Mouse (Mus musculus): Measurements from ENCODE around the gene Scel. TPM values are rescaled to one million over a fixed set of nuclear protein-coding genes. Genes with fewer than 3 reads are reported as not detected.

The Scel gene
- polyA plus RNA-seq, 1 experiment from 2014 or later = 0.69 TPM

- Histone ChIP-seq H3K4me3 (ENCODE audit: low read depth, low read length) (no peak overlapping the region), H3K9me3 (replicated peaks; ENCODE audit: control insufficient read depth, low read length) (no peaks in the 10 kb centered on the region), H3K4me2 (ENCODE audit: low read depth, low read length) (no peak overlapping the region), H3K27me3 (ENCODE audit: control insufficient read depth, insufficient read depth, low read length) (no peaks in the 10 kb centered on the region), H3K36me3 (replicated peaks; ENCODE audit: control insufficient read depth, insufficient read depth, low read depth, low read length) (no peaks in the 10 kb centered on the region), H3K4me1 (ENCODE audit: control insufficient read depth, insufficient read depth, low read length) (no peaks in the 10 kb centered on the region), H3K27ac (replicated peaks; ENCODE audit: low read depth, low read length) (no peak overlapping the region), H3K9ac (replicated peaks; ENCODE audit: low read length) (no peak overlapping the region)
- ATAC-seq (replicated peaks; ENCODE audit: insufficient number of reproducible peaks, low FRiP score, low TSS enrichment, low read depth) (no peak), DNase-seq (ENCODE audit: low spot score) (no peak)
- WGBS = 63% methylated on average over 8 of the region's 8 CpGs
Observed at GRCm38 (mm10) chr14:103498199-103498598, 14.9 kb upstream of the Scel start.

GRCm38 (mm10) chr14:103498613-103499012 lies 14.5 kb upstream of the Scel start:
- no peaks in the 10 kb centered on the region for H3K36me3 ChIP-seq (replicated peaks; ENCODE audit: control insufficient read depth, insufficient read depth, low read depth, low read length)
- no peaks in the 10 kb centered on the region for H3K9me3 ChIP-seq (replicated peaks; ENCODE audit: control insufficient read depth, low read length)
- H3K4me2 ChIP-seq (ENCODE audit: low read depth, low read length) = no peak overlapping the region
- no peak overlapping the region for H3K9ac ChIP-seq (replicated peaks; ENCODE audit: low read length)
- H3K4me1 ChIP-seq (ENCODE audit: control insufficient read depth, insufficient read depth, low read length) = no peaks in the 10 kb centered on the region
- ATAC-seq (replicated peaks; ENCODE audit: insufficient number of reproducible peaks, low FRiP score, low TSS enrichment, low read depth) = no peak
- H3K4me3 ChIP-seq (ENCODE audit: low read depth, low read length) = no peak overlapping the region
- H3K27me3 ChIP-seq (ENCODE audit: control insufficient read depth, insufficient read depth, low read length) = no peaks in the 10 kb centered on the region
- no peak overlapping the region for H3K27ac ChIP-seq (replicated peaks; ENCODE audit: low read depth, low read length)
- WGBS = 77% methylated on average over 5 of the region's 5 CpGs
- no peak for DNase-seq (ENCODE audit: low spot score)

GRCm38 (mm10) chr14:103499060-103499459 lies 14.1 kb upstream of the Scel start:
- no peak overlapping the region for H3K4me2 ChIP-seq (ENCODE audit: low read depth, low read length)
- H3K27ac ChIP-seq (replicated peaks; ENCODE audit: low read depth, low read length) = no peak overlapping the region
- H3K9me3 ChIP-seq (replicated peaks; ENCODE audit: control insufficient read depth, low read length) = no peaks in the 10 kb centered on the region
- H3K27me3 ChIP-seq (ENCODE audit: control insufficient read depth, insufficient read depth, low read length) = no peaks in the 10 kb centered on the region
- H3K4me1 ChIP-seq (ENCODE audit: control insufficient read depth, insufficient read depth, low read length) = no peaks in the 10 kb centered on the region
- H3K4me3 ChIP-seq (ENCODE audit: low read depth, low read length) = no peak overlapping the region
- ATAC-seq (replicated peaks; ENCODE audit: insufficient number of reproducible peaks, low FRiP score, low TSS enrichment, low read depth) (no peak), DNase-seq (ENCODE audit: low spot score) (no peak)
- no peak overlapping the region for H3K9ac ChIP-seq (replicated peaks; ENCODE audit: low read length)
- WGBS = 50% methylated on average over 1 of the region's 1 CpGs
- no peaks in the 10 kb centered on the region for H3K36me3 ChIP-seq (replicated peaks; ENCODE audit: control insufficient read depth, insufficient read depth, low read depth, low read length)

- no peak overlapping the region for H3K9ac ChIP-seq (replicated peaks; ENCODE audit: low read length)
- no peak for ATAC-seq (replicated peaks; ENCODE audit: insufficient number of reproducible peaks, low FRiP score, low TSS enrichment, low read depth)
- no peaks in the 10 kb centered on the region for H3K36me3 ChIP-seq (replicated peaks; ENCODE audit: control insufficient read depth, insufficient read depth, low read depth, low read length)
- no peaks in the 10 kb centered on the region for H3K9me3 ChIP-seq (replicated peaks; ENCODE audit: control insufficient read depth, low read length)
- no peaks in the 10 kb centered on the region for H3K27me3 ChIP-seq (ENCODE audit: control insufficient read depth, insufficient read depth, low read length)
- 34% methylated on average over 7 of the region's 7 CpGs for WGBS
- no peak overlapping the region for H3K4me3 ChIP-seq (ENCODE audit: low read depth, low read length)
- H3K4me2 ChIP-seq (ENCODE audit: low read depth, low read length) = no peak overlapping the region
- no peak for DNase-seq (ENCODE audit: low spot score)
- H3K4me1 ChIP-seq (ENCODE audit: control insufficient read depth, insufficient read depth, low read length) = no peaks in the 10 kb centered on the region
- H3K27ac ChIP-seq (replicated peaks; ENCODE audit: low read depth, low read length) = no peak overlapping the region
Observed at GRCm38 (mm10) chr14:103500309-103500708, 12.8 kb upstream of the Scel start.

- H3K9ac ChIP-seq (replicated peaks; ENCODE audit: low read length) = no peak overlapping the region
- H3K4me2 ChIP-seq (ENCODE audit: low read depth, low read length) = no peak overlapping the region
- no peak overlapping the region for H3K27ac ChIP-seq (replicated peaks; ENCODE audit: low read depth, low read length)
- no peaks in the 10 kb centered on the region for H3K9me3 ChIP-seq (replicated peaks; ENCODE audit: control insufficient read depth, low read length)
- H3K4me3 ChIP-seq (ENCODE audit: low read depth, low read length) = no peak overlapping the region
- no peaks in the 10 kb centered on the region for H3K36me3 ChIP-seq (replicated peaks; ENCODE audit: control insufficient read depth, insufficient read depth, low read depth, low read length)
- no peaks in the 10 kb centered on the region for H3K27me3 ChIP-seq (ENCODE audit: control insufficient read depth, insufficient read depth, low read length)
- ATAC-seq (replicated peaks; ENCODE audit: insufficient number of reproducible peaks, low FRiP score, low TSS enrichment, low read depth) (peak; percentile 52), DNase-seq (ENCODE audit: low spot score) (peak; percentile 40)
- WGBS = 19% methylated on average over 4 of the region's 4 CpGs
- no peaks in the 10 kb centered on the region for H3K4me1 ChIP-seq (ENCODE audit: control insufficient read depth, insufficient read depth, low read length)
Observed at GRCm38 (mm10) chr14:103500941-103501340, 12.2 kb upstream of the Scel start.

- no peak overlapping the region for H3K4me3 ChIP-seq (ENCODE audit: low read depth, low read length)
- DNase-seq (ENCODE audit: low spot score) (no peak), ATAC-seq (replicated peaks; ENCODE audit: insufficient number of reproducible peaks, low FRiP score, low TSS enrichment, low read depth) (no peak)
- H3K9ac ChIP-seq (replicated peaks; ENCODE audit: low read length) = no peak overlapping the region
- no peaks in the 10 kb centered on the region for H3K27me3 ChIP-seq (ENCODE audit: control insufficient read depth, insufficient read depth, low read length)
- no peak overlapping the region for H3K27ac ChIP-seq (replicated peaks; ENCODE audit: low read depth, low read length)
- WGBS = 74% methylated on average over 7 of the region's 7 CpGs
- H3K9me3 ChIP-seq (replicated peaks; ENCODE audit: control insufficient read depth, low read length) = no peaks in the 10 kb centered on the region
- H3K4me2 ChIP-seq (ENCODE audit: low read depth, low read length) = no peak overlapping the region
- H3K36me3 ChIP-seq (replicated peaks; ENCODE audit: control insufficient read depth, insufficient read depth, low read depth, low read length) = no peaks in the 10 kb centered on the region
- no peaks in the 10 kb centered on the region for H3K4me1 ChIP-seq (ENCODE audit: control insufficient read depth, insufficient read depth, low read length)
Observed at GRCm38 (mm10) chr14:103504514-103504913, 8.6 kb upstream of the Scel start.

GRCm38 (mm10) chr14:103509544-103509943 lies 3.6 kb upstream of the Scel start:
- no peaks in the 10 kb centered on the region for H3K27me3 ChIP-seq (ENCODE audit: control insufficient read depth, insufficient read depth, low read length)
- no peak overlapping the region for H3K27ac ChIP-seq (replicated peaks; ENCODE audit: low read depth, low read length)
- no peak overlapping the region for H3K4me3 ChIP-seq (ENCODE audit: low read depth, low read length)
- 96% methylated on average over 8 of the region's 8 CpGs for WGBS
- no peaks in the 10 kb centered on the region for H3K36me3 ChIP-seq (replicated peaks; ENCODE audit: control insufficient read depth, insufficient read depth, low read depth, low read length)
- H3K4me1 ChIP-seq (ENCODE audit: control insufficient read depth, insufficient read depth, low read length) = no peaks in the 10 kb centered on the region
- no peak overlapping the region for H3K9ac ChIP-seq (replicated peaks; ENCODE audit: low read length)
- DNase-seq (ENCODE audit: low spot score) (no peak), ATAC-seq (replicated peaks; ENCODE audit: insufficient number of reproducible peaks, low FRiP score, low TSS enrichment, low read depth) (no peak)
- H3K4me2 ChIP-seq (ENCODE audit: low read depth, low read length) = no peak overlapping the region
- H3K9me3 ChIP-seq (replicated peaks; ENCODE audit: control insufficient read depth, low read length) = no peaks in the 10 kb centered on the region

- H3K9ac ChIP-seq (replicated peaks; ENCODE audit: low read length) = no peak overlapping the region
- ATAC-seq (replicated peaks; ENCODE audit: insufficient number of reproducible peaks, low FRiP score, low TSS enrichment, low read depth) (no peak), DNase-seq (ENCODE audit: low spot score) (no peak)
- no peak overlapping the region for H3K4me3 ChIP-seq (ENCODE audit: low read depth, low read length)
- H3K4me2 ChIP-seq (ENCODE audit: low read depth, low read length) = no peak overlapping the region
- H3K4me1 ChIP-seq (ENCODE audit: control insufficient read depth, insufficient read depth, low read length) = no peaks in the 10 kb centered on the region
- H3K27me3 ChIP-seq (ENCODE audit: control insufficient read depth, insufficient read depth, low read length) = no peaks in the 10 kb centered on the region
- H3K36me3 ChIP-seq (replicated peaks; ENCODE audit: control insufficient read depth, insufficient read depth, low read depth, low read length) = no peaks in the 10 kb centered on the region
- H3K27ac ChIP-seq (replicated peaks; ENCODE audit: low read depth, low read length) = no peak overlapping the region
- WGBS = 76% methylated on average over 7 of the region's 7 CpGs
- H3K9me3 ChIP-seq (replicated peaks; ENCODE audit: control insufficient read depth, low read length) = no peaks in the 10 kb centered on the region
Observed at GRCm38 (mm10) chr14:103513473-103513811, 300 bp downstream of the Scel start.

All from embryonic facial prominence, embryonic 11.5 days (tissue).